Mouse (Mus musculus) adrenal gland, adult 18-20 months (tissue): ENCODE measurements at regions not wholly inside any gene's neighbourhood (a gene's known extent, or its start where the extent isn't known, plus 50 kb on each side); places are given as distances from the start of the nearest gene placed in this dataset.
A peak's percentile ranks its signal among the peaks of the same experiment; 100 is the strongest.

Experiments used
- DNase-seq, 2 experiments: peaks; one replicate each; pipeline ENCODE4 v3.0.0; 2021 to 2022; ENCODE audit warnings: low spot score in 2 of 2

GRCm38 (mm10) chr2:128515701-128516100, 75.3 kb upstream of the Spdye4c start:
- DNase-seq: no peak

GRCm38 (mm10) chr2:128516694-128517093, 74.3 kb upstream of the Spdye4c start:
- no peak for DNase-seq

- no peak for DNase-seq
Observed at GRCm38 (mm10) chr2:128518142-128518541, 72.9 kb upstream of the Spdye4c start.

GRCm38 (mm10) chr2:128521701-128522443, 69.1 kb upstream of the Spdye4c start:
- no peak for DNase-seq

GRCm38 (mm10) chr2:128523425-128524108, 67.4 kb upstream of the Spdye4c start:
- DNase-seq: no peak

- no peak for DNase-seq
Observed at GRCm38 (mm10) chr2:128526100-128526499, 64.9 kb upstream of the Spdye4c start.

- no peak for DNase-seq
Observed at GRCm38 (mm10) chr2:128526883-128527344, 64.1 kb upstream of the Spdye4c start.

GRCm38 (mm10) chr2:128536294-128536693, 54.7 kb upstream of the Spdye4c start:
- no peak for DNase-seq

GRCm38 (mm10) chr2:128537425-128537824, 53.6 kb upstream of the Spdye4c start:
- DNase-seq: peak in 1 of 2 experiments; percentile 13

GRCm38 (mm10) chr2:128538736-128539135, 52.3 kb upstream of the Spdye4c start:
- no peak for DNase-seq
